Mouse (Mus musculus) limb, embryonic 14.5 days (tissue): ENCODE results near the gene Vps11. TPM values are rescaled to one million over a fixed set of nuclear protein-coding genes. Genes with fewer than 3 reads are reported as not detected.

ENCODE experiments used
- ATAC-seq: fragments of 200-750 bp; cut with Nextera tagmentation; 2 replicates; pipeline ENCODE4 v1.8.0; 2017; ENCODE audit warnings: low read depth, moderate number of reproducible peaks, moderate TSS enrichment; ENCODE audit not compliant: low FRiP score
- DNase-seq: peaks from one replicate; pipeline ENCODE4 v3.0.0-alpha.2; 2015; ENCODE audit warnings: low spot score
- H3K27ac ChIP-seq: fragments of 300-500 bp; sonication (generic); replicated peaks from 2 replicates; pipeline ENCODE4 v1.5.1; 2014; ENCODE audit warnings: low read depth, mild to moderate bottlenecking, low read length, moderate library complexity, mixed read lengths
- H3K27me3 ChIP-seq: fragments of 300-500 bp; sonication (generic); 2 replicates; pipeline ENCODE4 v1.6.1; 2014; ENCODE audit warnings: low read length, mixed read lengths; ENCODE audit not compliant: control insufficient read depth, insufficient read depth
- H3K36me3 ChIP-seq: fragments of 300-500 bp; sonication (generic); 2 replicates; pipeline ENCODE4 v1.6.1; 2014; ENCODE audit warnings: mild to moderate bottlenecking, low read length, moderate library complexity, mixed read lengths; ENCODE audit not compliant: control insufficient read depth, insufficient read depth
- H3K4me1 ChIP-seq: fragments of 300-500 bp; sonication (generic); 2 replicates; pipeline ENCODE4 v1.6.1; 2014; ENCODE audit warnings: antibody characterized with exemption, low read length, mixed read lengths; ENCODE audit not compliant: control insufficient read depth, insufficient read depth
- H3K4me2 ChIP-seq: fragments of 300-500 bp; sonication (generic); replicated peaks from 2 replicates; pipeline ENCODE4 v1.6.1; 2014; ENCODE audit warnings: low read depth, mild to moderate bottlenecking, low read length, moderate library complexity; ENCODE audit not compliant: severe bottlenecking
- H3K4me3 ChIP-seq: fragments of 300-500 bp; sonication (generic); replicated peaks from 2 replicates; pipeline ENCODE4 v1.5.1; 2014; ENCODE audit warnings: low read length
- H3K9ac ChIP-seq: fragments of 300-500 bp; sonication (generic); 2 replicates; pipeline ENCODE4 v1.6.1; 2014; ENCODE audit warnings: mild to moderate bottlenecking, low read depth, low read length, moderate library complexity; ENCODE audit not compliant: severe bottlenecking
- H3K9me3 ChIP-seq: fragments of 300-500 bp; sonication (generic); 2 replicates; pipeline ENCODE4 v1.6.1; 2016; ENCODE audit warnings: low read length; ENCODE audit not compliant: control insufficient read depth
- POLR2A ChIP-seq: fragments of 200-500 bp; IDR thresholded peaks from 2 replicates; pipeline ENCODE4 v1.8.0; 2012; ENCODE audit warnings: inconsistent platforms, mild to moderate bottlenecking, moderate library complexity, borderline replicate concordance; ENCODE audit not compliant: insufficient read depth, insufficient read length; ENCODE audit errors: extremely low read depth
- WGBS: fragments of 180-500 bp; shearing (Covaris S2); extraction: QIAGEN DNeasy Blood & Tissue Kit; methylation state at CpG from one replicate; pipeline ENCODE4 v1.1.7; 2014; 5-methylcytosine and 5-hydroxymethylcytosine counted together
- polyA plus RNA-seq, 2 experiments: library from polyadenylated mRNA; depleted of rRNA in 1 of 2; stranded (reverse) in 1 of 2; unstranded in 1 of 2; fragments of >200 nt; fragmentation: Nextera tagmentation in 1 of 2; extraction: Ambion mirVana in 1 of 2; gene quantifications; 2 replicates each; pipeline versions ENCODE4 v1.2.1 to v1.2.3; 2012 to 2014

The Vps11 gene
- polyA plus RNA-seq, 2 experiments = 28.5 to 29.9 TPM

DNA sequence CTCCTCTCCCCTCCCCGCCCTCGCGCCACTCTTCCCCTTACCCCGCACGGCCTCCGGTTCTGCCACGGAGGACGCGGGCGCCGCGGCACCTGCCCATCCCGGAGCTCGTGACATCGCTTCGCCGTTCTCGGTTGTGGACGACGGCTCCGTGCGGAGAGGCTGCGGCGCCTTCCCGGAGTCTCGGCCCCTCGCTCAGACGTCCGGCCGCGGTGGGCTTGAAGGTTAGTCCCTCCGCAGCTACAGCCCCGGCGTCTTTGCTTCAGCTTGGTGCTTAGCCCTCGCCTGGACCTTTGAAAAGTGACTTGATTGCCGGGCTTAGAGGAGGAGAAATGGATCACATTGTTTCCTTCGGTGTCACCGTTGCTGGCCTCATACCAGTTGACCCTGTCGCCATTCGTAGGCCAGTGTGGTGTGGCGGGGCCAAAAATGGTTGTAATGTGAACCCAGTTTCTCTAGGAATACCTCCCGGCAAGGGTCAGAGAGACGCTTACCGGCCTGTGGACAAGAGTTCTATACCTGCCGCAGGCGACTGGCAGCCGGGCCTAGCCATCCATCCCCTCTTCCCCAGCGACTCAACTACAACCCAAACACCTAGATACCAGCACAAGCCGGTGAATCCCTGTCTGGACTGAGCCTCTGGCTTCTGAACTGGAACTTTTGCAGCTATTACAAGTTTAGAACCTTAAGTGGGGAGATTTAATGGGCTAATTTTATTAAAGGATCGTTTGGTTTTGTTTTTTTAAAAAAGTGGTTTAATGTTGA lies 26.0 kb downstream of the Vps11 start:
- H3K4me3 ChIP-seq = peak overlapping the region; percentile 60
- peaks cover 12% of the 10 kb centered on the region; the same call in 1 of the 2 replicates for H3K4me1 ChIP-seq
- no peaks in the 10 kb centered on the region for H3K27me3 ChIP-seq
- H3K9me3 ChIP-seq = no peaks in the 10 kb centered on the region
- DNase-seq (peak; percentile 25), ATAC-seq (no peak)
- peak overlapping the region; percentile 80 for H3K4me2 ChIP-seq
- H3K36me3 ChIP-seq = peaks cover 60% of the 10 kb centered on the region
- TF ChIP-seq POLR2A = peak; percentile 26; the same call in 1 of the 2 replicates
- peak overlapping the region; percentile 94 for H3K27ac ChIP-seq
- H3K9ac ChIP-seq = peak overlapping the region; percentile 84
- under 1% methylated on average over 48 of the region's 50 CpGs for WGBS

DNA sequence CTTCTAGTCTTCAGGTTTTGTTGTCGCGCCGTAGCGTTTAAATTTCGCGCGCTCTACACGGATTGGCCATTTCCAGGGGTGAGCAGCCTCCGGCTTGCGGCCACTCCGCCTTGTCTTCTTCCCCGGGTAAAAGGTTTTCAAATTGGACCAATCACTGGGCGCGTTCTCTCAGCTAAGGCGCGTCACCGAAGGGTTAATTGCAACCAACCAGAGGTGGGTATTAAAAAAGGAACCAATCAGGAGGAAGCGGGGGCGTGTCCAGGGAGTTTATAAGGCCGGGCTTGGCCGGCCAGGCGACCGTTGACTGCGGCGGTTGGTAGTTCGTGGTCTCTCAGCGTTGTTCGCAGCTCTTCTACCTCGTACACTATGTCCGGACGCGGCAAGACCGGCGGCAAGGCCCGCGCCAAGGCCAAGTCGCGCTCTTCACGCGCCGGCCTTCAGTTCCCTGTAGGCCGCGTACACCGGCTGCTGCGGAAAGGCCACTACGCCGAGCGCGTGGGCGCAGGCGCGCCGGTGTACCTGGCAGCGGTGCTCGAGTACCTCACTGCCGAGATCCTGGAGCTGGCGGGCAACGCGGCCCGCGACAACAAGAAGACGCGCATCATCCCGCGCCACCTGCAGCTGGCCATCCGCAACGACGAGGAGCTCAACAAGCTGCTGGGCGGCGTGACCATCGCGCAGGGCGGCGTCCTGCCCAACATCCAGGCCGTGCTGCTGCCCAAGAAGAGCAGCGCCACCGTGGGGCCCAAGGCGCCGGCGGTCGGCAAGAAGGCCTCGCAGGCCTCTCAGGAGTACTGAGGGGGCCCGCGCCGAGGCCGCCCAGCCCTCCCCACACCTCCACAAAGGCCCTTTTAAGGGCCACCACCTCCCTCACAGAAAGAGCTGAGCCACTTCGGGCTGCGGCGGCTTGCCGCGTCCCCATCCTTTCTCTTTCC lies 26.8 kb downstream of the Vps11 start, which contains the start of gene H2afx:
H2afx (plus strand) TSS at position 299 of the 935 bp plus-strand sequence.
- Histone ChIP-seq H3K4me3 (peak within 1 kb of the TSS; percentile 60), H3K36me3 (peaks cover 68% of the 10 kb centered on the region), H3K9me3 (no peaks in the 10 kb centered on the region), H3K4me2 (peak within 1 kb of the TSS; percentile 80), H3K27me3 (no peaks in the 10 kb centered on the region), H3K4me1 (peaks cover 12% of the 10 kb centered on the region; the same call in 1 of the 2 replicates), H3K27ac (peak within 1 kb of the TSS; percentile 94), H3K9ac (peak within 1 kb of the TSS; percentile 84)
- TF ChIP-seq POLR2A = peak; percentile 100
- ATAC-seq (peak; percentile 94), DNase-seq (peak; percentile 100)
- under 1% methylated on average over 79 of the region's 91 CpGs for WGBS

GRCm38 (mm10) chr9:44332918-44333638 lies 28.4 kb downstream of the Vps11 start:
- DNase-seq = no peak
- H3K27me3 ChIP-seq = no peaks in the 10 kb centered on the region
- no peak for ATAC-seq
- TF ChIP-seq POLR2A = no peak
- no peak overlapping the region for H3K4me2 ChIP-seq
- H3K36me3 ChIP-seq = peaks cover 69% of the 10 kb centered on the region
- H3K4me3 ChIP-seq = no peak overlapping the region
- H3K4me1 ChIP-seq = peaks cover 12% of the 10 kb centered on the region; the same call in 1 of the 2 replicates
- no peak overlapping the region for H3K27ac ChIP-seq
- WGBS = 95% methylated on average over 13 of the region's 13 CpGs
- no peaks in the 10 kb centered on the region for H3K9me3 ChIP-seq
- H3K9ac ChIP-seq = no peak overlapping the region

DNA sequence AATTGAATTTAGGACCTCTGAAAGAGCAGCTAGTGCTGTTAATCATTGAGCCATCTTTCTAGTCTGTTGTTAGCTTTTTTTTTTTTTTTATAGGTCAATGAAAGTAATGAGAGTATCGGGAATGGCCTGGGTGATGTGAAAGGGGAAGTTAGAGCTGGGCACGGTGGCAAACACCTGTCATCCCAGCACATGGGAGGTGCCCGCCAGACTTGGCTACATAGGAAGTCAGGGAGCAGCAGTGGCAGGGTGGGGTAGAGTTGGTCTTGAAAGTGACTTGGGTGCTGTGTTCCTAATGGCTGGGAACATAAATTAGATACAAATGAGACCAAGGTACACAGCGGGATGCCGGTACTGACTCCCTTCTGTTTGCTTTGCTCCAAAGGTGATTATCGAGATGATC lies 30.7 kb downstream of the Vps11 start:
- Histone ChIP-seq H3K4me3 (no peak overlapping the region), H3K4me2 (no peak overlapping the region), H3K36me3 (peaks cover 53% of the 10 kb centered on the region), H3K9me3 (no peaks in the 10 kb centered on the region), H3K27ac (no peak overlapping the region), H3K27me3 (no peaks in the 10 kb centered on the region), H3K4me1 (peaks cover 8% of the 10 kb centered on the region), H3K9ac (no peak overlapping the region)
- no peak for ATAC-seq
- no peak for TF ChIP-seq POLR2A
- WGBS = 91% methylated on average over 6 of the region's 6 CpGs
- no peak for DNase-seq

GRCm38 (mm10) chr9:44327926-44328325 lies 33.5 kb downstream of the Vps11 start:
- H3K4me3 ChIP-seq = peak overlapping the region; percentile 74
- DNase-seq (no peak), ATAC-seq (no peak)
- H3K9ac ChIP-seq = peak overlapping the region; percentile 90
- peaks cover 10% of the 10 kb centered on the region for H3K4me1 ChIP-seq
- no peaks in the 10 kb centered on the region for H3K27me3 ChIP-seq
- peak overlapping the region; percentile 83 for H3K4me2 ChIP-seq
- no peak overlapping the region for H3K27ac ChIP-seq
- no peak for TF ChIP-seq POLR2A
- no peaks in the 10 kb centered on the region for H3K9me3 ChIP-seq
- WGBS = 87% methylated on average over 5 of the region's 5 CpGs
- H3K36me3 ChIP-seq = peaks cover 44% of the 10 kb centered on the region
